Mouse (Mus musculus) left cerebral cortex, postnatal 14 days (tissue): Measurements from ENCODE around the gene Chkb. TPM values are rescaled to one million over a fixed set of nuclear protein-coding genes. Genes with fewer than 3 reads are reported as not detected.
A peak's percentile ranks its signal among the peaks of the same experiment; 100 is the strongest.

Experiments used
- DNase-seq, 2 experiments: peaks; one replicate each; pipeline ENCODE4 v3.0.0; 2021 to 2022; ENCODE audit warnings: low spot score in 2 of 2, mixed read lengths in 1 of 2
- intact Hi-C: fragments of 180-260 bp; cut with DNase I; formaldehyde crosslinking; loops from one replicate; pipeline ENCODE4 v1.15.1; 2025
- long read RNA-seq, 2 experiments: library from polyadenylated mRNA; stranded (forward); transcript quantifications; one replicate each; pipeline ENCODE4 v2.0.0; 2021
- total RNA-seq, 2 experiments: library from RNA; stranded (reverse); gene quantifications; 2 replicates each; pipeline ENCODE4 v1.2.3; 2021

Chkb gene
- 10 to 100 TPM; 41.1 to 41.6 TPM for total RNA-seq
- long read RNA-seq, experiment 1, transcript Chkb-208 (10 exons, 1,416 nt), result minor isoform, 7 of 60 reads
- long read RNA-seq, experiment 1, transcript Chkb-201 (11 exons, 1,707 nt), result major isoform, 37 of 60 reads
- long read RNA-seq, experiment 1, partial matches to known transcripts, result 4 of 60 reads
- long read RNA-seq, experiment 1, other reads (novel, unspliced or antisense), result 12 of 60 reads
- long read RNA-seq, experiment 2, transcript Chkb-201 (11 exons, 1,707 nt), result major isoform, 17 of 40 reads
- long read RNA-seq, experiment 2, transcript Chkb-208 (10 exons, 1,416 nt), result minor isoform, 7 of 40 reads
- long read RNA-seq, experiment 2, partial matches to known transcripts, result 1 of 40 reads
- long read RNA-seq, experiment 2, other reads (novel, unspliced or antisense), result 14 of 40 reads

GRCm38 (mm10) chr15:89429352-89430221 is at the start of gene Chkb, which contains the start of the genes C730034F03Rik and Gm44502:
TSS of gene Chkb (minus strand) at chr15:89429908.
TSS of gene C730034F03Rik (plus strand) at chr15:89429589.
TSS of gene Gm44502 (minus strand) at chr15:89429696.
- intact Hi-C loops, result loop anchor here (5.0 kb wide), 1 partner anchor 47 kb away; the partner anchor contains the start of gene Klhdc7b
- peak; percentile 95 to 97 for DNase-seq

- DNase-seq, result no peak
- intact Hi-C loops, result no loop called here
Observed at GRCm38 (mm10) chr15:89478622-89479021, 48.9 kb upstream of the Chkb start.

DNA sequence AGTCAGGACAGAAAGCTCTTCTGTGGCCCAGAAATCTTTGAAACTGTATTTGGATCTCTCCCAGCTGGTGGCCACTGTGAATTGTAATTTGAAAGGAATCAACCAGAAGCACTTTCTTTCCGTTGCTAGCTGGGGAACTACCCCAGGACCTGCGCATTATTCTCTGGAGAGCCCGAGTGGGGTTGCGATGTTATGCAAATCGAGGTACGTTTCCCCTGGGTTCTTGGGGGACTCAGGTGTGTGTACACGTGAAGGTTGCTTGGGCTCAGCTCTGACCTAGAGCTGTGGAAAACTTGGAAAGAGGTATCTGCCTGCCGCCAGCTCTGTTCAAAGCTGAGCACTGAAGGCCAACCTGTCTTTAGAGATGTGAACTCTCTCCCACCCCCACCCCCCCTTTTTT is 48.1 kb upstream of the Chkb start:
- intact Hi-C loops, result no loop called here
- DNase-seq, result peak in 1 of 2 experiments; percentile 32

DNA sequence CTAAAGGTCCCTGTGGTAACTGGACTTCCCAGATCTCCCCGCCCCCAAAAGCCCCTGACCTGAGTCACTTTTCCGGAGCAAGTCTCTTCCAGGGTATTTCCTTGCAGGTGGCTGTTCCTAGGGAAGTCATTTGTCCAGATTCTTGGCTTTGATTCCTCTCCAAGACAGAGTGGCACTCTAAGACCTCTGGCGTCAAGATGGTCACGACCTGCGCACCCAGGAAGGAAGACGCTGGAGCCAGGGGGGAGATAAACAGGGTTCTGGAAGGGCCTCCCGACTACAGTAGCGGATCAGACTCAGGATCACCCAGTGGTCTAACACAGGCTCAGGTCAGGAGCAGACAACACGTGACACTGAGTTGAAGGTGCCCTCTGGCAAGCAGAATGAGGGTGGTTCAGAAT is 47.4 kb upstream of the Chkb start, which contains the start of gene Arsa:
Arsa (minus strand) TSS at position 335 of the 401 bp plus-strand sequence.
- intact Hi-C loops, result no loop called here
- DNase-seq, result no peak

- intact Hi-C loops, result no loop called here
- DNase-seq, result peak in 1 of 2 experiments; percentile 82
Observed at GRCm38 (mm10) chr15:89476475-89476815, 46.7 kb upstream of the Chkb start.

DNA sequence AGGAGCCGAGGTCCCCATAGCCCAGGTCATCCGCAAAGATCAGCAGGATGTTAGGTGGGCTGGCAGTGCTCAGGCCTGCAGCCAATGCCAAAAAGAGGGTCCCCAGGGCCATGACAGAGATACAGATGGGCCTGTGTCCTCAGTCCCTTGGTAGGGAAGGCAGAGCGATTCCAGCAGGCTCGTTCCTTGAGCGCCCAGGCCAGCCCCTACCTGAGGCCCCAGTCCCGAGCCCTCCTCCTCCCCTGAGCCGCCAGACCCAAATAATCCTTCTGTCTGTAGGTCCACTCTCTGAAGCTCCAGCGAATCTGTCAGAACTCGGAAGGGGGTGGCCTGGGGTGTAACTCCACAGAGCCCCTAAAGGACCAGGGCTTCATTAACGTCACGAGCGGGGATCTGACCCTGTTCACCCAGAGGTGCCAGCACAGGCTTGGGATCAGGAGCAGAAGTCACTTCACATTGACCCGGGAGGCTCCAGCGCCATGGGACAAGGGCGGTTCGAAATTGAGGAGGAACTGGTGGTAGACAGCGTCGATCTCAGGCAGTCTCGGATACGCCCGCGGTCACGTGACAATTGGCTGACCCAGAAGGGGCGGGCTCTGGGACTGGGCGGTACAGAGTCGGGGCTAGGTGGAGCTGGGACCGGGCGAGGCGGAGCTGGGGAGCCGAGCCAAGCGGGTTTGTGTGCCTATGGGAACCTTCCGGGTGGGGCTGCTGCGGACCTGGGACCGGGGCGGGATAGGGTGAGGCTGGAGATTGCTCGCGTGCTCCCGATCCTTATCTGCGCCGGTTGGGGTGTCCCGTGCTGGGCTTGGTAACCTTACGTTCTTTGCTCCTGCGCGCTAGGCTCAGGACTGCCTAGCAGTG is 46.1 kb upstream of the Chkb start:
- intact Hi-C loops, result no loop called here
- DNase-seq, result peak; percentile 91 to 95

GRCm38 (mm10) chr15:89475293-89475600 is 45.5 kb upstream of the Chkb start:
- no peak for DNase-seq
- intact Hi-C loops, result no loop called here

DNA sequence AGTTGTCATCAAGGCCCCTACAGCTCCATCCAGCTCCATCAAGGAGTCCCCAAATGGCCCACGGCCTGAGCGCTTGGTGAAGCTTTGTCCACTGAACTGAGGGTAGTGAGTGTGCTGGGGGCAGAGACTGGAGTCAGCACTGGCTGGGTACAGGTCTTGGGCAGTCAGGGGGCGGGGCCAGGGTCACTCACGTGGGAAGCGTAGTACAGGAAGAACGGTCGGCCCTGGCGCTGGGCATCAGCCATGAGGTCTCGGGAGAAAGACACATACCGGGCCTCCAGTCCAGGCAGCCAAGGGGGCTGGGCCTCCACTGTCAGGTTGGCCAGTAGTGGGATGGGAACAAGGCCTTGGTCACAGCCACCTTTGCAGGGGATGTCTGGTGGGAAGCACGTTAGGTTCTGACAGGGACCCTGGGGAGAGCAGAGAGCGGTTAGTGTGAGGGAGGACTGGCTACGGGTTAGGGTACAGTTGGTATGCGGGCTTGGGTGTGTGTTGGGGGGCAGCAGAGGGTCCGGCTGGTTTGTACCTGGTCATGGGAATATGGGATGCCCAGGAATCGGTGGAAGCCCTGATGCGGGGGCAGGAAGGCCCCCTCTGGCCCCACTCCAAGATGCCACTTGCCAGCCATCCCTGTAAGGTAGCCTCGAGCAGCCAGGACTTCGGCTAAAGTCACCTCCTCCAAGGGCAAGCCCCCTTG is 45.0 kb upstream of the Chkb start:
- no peak for DNase-seq
- intact Hi-C loops, result no loop called here

GRCm38 (mm10) chr15:89473921-89474320 is 44.2 kb upstream of the Chkb start:
- intact Hi-C loops, result no loop called here
- DNase-seq, result no peak

GRCm38 (mm10) chr15:89473370-89473769 is 43.7 kb upstream of the Chkb start:
- no peak for DNase-seq
- intact Hi-C loops, result no loop called here

DNA sequence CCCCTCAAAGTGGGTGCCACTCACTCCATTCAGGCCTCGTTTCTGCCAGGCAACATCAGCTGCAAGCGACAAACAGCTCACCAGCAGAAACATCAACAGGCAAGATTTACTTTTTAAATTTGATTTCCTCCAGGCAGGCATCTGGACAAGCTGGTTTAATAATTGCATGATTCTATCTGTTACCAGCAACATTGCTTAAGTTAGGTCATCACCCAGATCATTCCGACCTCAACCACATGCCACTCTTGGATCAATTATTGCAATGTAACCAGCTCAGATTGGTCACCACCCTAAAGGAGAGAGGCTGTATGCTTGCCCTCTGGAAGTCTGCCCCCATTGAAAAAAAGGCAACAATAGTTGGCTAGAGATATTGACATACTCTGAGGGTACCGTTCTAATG is 41.8 kb upstream of the Chkb start:
- DNase-seq, result no peak

GRCm38 (mm10) chr15:89468577-89468976 is 38.9 kb upstream of the Chkb start:
- no peak for DNase-seq
- intact Hi-C loops, result no loop called here

More for the DNA sequence above, 41.8 kb upstream of the Chkb start:
- intact Hi-C loops, result no loop called here

DNA sequence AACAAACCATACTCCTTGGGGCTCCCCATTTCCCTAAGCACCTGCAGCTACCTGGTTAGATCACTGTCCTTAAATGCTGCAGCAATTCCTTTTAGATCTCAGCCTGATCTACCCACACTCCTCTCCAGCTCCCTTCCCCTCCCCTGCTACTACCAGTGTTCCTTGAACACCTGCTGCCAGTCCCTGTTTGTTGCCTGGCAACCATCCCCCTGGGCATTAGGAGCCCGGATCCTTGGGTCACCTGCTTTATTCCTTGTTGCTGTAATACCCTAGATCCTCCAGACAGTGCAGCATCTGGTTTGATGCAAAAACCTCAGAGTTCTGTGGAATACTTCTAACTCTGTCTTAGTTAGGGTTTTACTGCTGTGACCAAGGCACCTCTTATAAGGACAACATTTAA is 35.3 kb upstream of the Chkb start:
- DNase-seq, result peak in 1 of 2 experiments; percentile 71
- intact Hi-C loops, result no loop called here

GRCm38 (mm10) chr15:89463334-89464235 is 33.9 kb upstream of the Chkb start:
- DNase-seq, result no peak
- intact Hi-C loops, result no loop called here

- intact Hi-C loops, result no loop called here
- DNase-seq, result no peak
Observed at GRCm38 (mm10) chr15:89462176-89462575, 32.5 kb upstream of the Chkb start.

GRCm38 (mm10) chr15:89461321-89461720 is 31.6 kb upstream of the Chkb start:
- no peak for DNase-seq
- intact Hi-C loops, result no loop called here

DNA sequence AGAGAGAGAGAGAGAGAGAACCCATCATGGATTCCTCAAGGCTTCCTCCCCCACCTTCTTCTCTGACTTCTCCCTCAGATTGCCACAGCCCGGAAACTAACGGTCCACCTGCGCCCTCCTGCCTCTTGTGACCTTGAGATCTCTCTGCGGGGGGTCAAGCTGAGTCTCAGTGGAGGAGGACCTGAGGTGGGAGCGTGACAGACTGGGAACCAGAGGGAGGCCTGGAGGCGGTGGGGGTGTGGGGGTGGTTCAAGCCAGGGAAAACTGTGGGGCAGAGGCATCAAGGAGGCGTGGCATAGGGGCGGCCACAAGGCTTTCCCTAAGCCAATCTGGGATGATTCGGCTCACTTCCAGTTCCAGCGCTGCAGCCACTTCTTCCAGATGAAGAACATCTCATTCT is 30.6 kb upstream of the Chkb start:
- intact Hi-C loops, result no loop called here
- DNase-seq, result no peak

- no peak for DNase-seq
- intact Hi-C loops, result no loop called here
Observed at GRCm38 (mm10) chr15:89459821-89460220, 30.1 kb upstream of the Chkb start.
